Mouse (Mus musculus) large intestine, adult 2 months (tissue): ENCODE results near the gene Zfp217. TPM values are rescaled to one million over a fixed set of nuclear protein-coding genes. Genes with fewer than 3 reads are reported as not detected.
"Not testable (repeated sequence)": the region's sequence is repeated elsewhere in the genome, so short reads cannot be mapped to it uniquely, and the experiment has no call there.

Source experiments
- DNase-seq: peaks from one replicate; pipeline ENCODE4 v3.0.0-alpha.2; 2012; ENCODE audit warnings: low read depth, low spot score
- WGBS: fragments of 180-500 bp; shearing (Covaris S2); methylation state at CpG from one replicate; pipeline ENCODE4 v1.1.7; 2018; 5-methylcytosine and 5-hydroxymethylcytosine counted together
- polyA plus RNA-seq: library from polyadenylated mRNA; depleted of rRNA; stranded (reverse); fragments of >200 nt; gene quantifications from 2 replicates; pipeline ENCODE4 v1.2.3, GENCODE M21; 2012; rRNA removed

Gene Zfp217
- polyA plus RNA-seq = 8.7 and 15.9 TPM in 2 replicates

GRCm38 (mm10) chr2:170147661-170148153, at the start of gene Zfp217:
Zfp217 (minus strand) TSS chr2:170148103.
- DNase-seq = no peak
- 14% methylated on average over 14 of the region's 14 CpGs for WGBS

DNA sequence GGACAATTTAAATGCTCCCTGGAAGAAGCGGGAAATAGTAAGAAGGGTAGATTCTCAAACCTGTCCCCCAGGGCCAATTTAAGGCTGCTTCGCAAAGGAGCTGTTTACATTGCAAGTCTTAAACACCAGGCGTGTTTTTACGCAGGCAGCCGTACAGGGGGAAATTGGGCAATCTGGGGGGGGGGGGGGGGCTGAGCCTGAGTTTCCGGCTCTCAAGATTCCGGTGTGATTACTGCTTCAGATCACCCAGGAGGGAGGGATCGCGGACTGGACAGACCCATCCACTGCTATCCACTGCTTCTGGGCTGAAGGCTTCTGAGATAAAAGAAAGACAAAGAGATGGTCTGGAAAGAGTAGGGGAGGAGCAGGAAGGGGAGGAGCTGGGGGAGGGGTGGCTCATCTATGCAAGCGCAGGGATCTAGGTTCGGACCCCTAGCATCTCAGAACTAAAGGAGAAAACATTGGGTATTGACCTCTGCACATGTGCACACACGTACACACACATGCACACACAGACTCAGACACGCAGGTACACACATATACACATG, 47.7 kb upstream of the Zfp217 start:
- 58% methylated on average over 13 of the region's 13 CpGs for WGBS

GRCm38 (mm10) chr2:170194845-170195244, 46.9 kb upstream of the Zfp217 start:
- DNase-seq = no peak
- WGBS = 97% methylated on average over 12 of the region's 12 CpGs

More for the DNA sequence above, 47.7 kb upstream of the Zfp217 start:
- no peak for DNase-seq

- DNase-seq = no peak
- WGBS = 27% methylated on average over 6 of the region's 6 CpGs
Measured at GRCm38 (mm10) chr2:170193850-170194249, 45.9 kb upstream of the Zfp217 start.

DNA sequence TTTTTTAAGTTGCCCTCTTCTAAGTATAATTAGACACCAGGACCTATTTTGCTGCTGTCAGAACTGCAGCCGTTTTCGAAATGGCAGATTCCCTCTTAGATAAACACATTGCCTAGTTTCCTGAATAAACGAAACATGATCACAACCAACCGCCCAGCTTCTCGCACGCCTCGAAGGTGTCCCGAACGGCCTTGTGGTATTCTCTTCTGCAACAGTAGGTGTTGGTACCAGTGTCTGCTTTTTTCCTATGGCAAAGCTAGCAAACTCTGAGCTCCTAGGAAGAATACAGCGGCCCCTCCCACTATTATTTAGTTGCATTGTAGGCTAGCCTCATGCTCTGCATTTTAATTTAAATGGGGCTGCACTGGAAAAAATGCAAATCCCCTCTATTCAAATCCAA, 45.3 kb upstream of the Zfp217 start:
- no peak for DNase-seq
- WGBS = 9% methylated on average over 10 of the region's 10 CpGs

DNA sequence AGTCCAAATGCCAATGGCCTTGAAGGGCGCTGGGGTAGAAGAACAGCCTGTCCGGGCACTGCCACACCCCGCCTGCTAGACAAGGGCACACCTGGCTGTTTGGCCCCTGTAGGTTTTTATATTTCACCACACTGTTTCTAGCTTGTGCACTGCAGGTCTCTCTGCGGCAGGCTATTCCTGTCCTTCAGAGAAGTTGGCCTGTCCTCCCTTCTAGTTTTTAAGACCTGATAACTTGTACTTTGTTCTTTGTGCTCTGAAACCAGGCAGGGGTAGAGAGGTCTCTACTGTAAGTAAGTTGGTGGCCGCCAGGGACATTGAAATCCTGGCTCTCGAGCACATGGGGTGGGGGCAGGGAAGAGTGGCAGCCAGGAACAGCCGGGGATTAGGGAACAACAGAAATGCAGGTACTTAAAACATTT, 44.8 kb upstream of the Zfp217 start:
- DNase-seq = no peak
- WGBS = 23% methylated on average over 7 of the region's 7 CpGs

- WGBS = 38% methylated on average over 7 of the region's 7 CpGs
- no peak for DNase-seq
Measured at GRCm38 (mm10) chr2:170188721-170189120, 40.8 kb upstream of the Zfp217 start.

DNA sequence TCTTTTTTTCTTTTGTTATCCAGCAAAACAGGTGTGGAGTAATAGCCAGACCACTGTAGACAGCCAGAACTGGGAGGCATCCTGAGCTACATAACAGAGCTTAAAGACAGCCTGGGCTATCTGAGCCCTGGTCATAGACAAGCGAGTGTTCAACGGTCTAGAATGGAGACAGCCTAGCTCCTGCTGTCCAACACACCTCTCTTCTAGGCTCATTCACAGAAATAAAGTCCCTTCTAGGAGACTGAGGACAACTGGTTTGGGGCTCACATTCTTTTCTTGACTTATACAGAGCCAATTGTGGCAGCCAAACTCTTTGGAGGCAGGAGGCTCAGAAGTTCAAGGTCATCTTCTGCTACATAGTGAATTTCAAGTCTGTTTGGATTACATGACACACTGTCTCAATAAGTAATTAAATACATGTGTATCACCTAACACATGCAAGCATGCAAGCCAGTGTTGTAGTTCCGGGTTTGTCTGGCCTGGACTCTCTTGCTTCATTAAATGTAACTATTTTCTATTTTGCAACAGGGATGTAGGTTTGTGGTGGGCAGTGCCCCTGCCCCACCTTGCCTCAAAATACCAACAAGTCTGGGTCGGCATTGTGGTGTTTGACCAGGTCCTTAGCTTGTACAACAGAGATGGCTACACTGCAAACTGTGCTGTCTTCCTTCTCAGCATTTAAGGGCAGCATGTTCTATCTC, 37.4 kb upstream of the Zfp217 start:
- WGBS = 43% methylated on average over 4 of the region's 4 CpGs

DNA sequence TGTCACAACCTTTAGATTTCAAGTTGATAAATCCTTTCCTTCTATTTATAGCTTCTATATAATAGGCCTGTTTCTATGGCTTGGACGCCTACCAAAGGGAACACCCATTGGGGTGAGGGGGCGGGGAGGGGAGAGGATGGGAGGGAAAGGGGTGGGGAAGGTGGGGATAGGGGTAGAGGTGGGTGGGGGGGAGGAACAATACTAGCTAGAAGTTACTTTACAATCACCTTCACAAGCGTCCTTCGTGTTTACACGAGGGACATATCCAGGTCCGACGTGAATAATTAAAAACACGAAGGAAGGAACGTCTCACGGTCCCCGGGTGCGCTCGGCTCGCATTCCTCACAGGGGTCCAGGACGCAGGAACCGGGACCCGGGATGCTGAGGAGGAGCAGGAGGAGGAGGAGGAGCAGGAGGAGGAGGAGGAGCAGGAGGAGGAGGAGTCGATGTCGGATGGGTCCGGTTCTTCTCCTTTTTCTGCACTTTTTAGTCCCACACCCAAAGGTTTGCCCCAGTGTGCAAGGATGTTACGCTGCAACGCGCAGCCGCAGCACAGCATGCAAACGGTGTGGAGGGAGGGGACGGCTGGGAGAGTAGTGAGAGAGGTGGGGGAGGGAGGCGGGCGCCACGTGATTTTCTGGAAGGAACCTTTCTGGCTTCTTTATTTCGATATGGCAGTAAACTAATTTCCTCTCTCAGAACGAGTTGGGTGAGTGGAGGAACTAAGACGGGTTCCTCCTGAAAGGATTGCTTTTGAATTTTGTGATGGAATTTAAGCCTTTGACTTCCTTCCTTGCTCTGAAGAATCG, 36.5 kb upstream of the Zfp217 start:
- WGBS = under 1% methylated on average over 33 of the region's 33 CpGs

More for the DNA sequence above, 37.4 kb upstream of the Zfp217 start:
- DNase-seq = no peak

DNA sequence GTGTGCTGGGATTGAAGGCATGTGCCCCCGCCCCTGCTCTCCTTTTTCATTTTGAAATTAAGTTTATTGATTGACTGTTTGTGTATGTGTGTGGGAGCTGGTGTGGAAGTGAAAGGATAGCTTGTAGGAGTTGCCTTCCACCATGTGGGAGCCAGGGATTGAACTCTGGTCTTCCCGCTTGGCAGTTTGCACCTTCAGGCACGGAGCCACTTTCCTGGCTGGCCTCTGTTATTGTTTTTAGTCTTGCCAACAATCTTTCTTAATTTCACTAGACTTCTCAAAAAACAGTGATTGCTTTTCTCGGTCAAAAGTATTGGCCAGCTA, 35.9 kb upstream of the Zfp217 start:
- no peak for DNase-seq
- WGBS = 27% methylated on average over 4 of the region's 4 CpGs

More for the DNA sequence above, 36.5 kb upstream of the Zfp217 start:
- DNase-seq = no peak

- DNase-seq = no peak
- 95% methylated on average over 6 of the region's 6 CpGs for WGBS
Measured at GRCm38 (mm10) chr2:170181862-170182261, 34.0 kb upstream of the Zfp217 start.

- WGBS = 94% methylated on average over 3 of the region's 3 CpGs
- DNase-seq = not testable (repeated sequence)
Measured at GRCm38 (mm10) chr2:170180769-170181168, 32.9 kb upstream of the Zfp217 start.

DNA sequence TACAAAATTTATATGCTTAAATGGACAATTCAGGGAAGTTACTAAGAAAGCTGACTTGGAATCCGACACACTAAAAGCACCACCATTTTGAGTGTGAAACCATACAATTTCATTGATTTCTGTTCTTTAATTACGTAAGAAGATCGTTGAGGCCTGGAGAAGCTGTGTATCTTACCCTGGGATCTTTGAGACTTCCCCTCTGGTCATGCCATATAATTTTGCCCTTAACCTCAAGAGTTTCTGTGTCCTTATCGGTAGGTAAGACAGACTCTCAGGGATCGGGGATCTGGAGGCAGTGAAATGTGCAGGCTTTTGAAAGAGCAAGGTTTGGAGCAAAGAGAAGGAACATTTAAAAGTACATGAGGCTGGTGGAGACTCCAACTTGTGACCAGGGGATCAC, 31.4 kb upstream of the Zfp217 start:
- 68% methylated on average over 5 of the region's 5 CpGs for WGBS
- no peak for DNase-seq

DNA sequence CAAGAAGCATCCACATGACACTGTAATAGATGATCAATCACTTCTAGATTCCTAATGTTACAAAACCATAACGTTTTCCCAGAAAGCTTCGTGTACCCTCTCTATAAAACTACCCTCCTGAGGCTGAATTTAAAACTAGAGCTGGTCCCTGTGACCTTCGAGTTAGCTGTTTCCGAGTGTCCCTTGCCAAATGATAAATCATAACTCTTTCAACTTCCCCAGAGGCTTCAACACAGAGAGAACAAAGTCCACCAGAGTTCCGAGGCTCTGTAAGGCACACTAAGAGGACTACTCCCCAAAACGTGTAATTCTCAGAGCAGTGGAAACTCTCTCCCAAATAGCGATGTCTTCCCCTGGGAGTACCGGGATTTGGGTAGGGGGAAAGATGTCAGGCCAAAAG, 29.4 kb upstream of the Zfp217 start:
- WGBS = 13% methylated on average over 8 of the region's 8 CpGs
- DNase-seq = no peak

DNA sequence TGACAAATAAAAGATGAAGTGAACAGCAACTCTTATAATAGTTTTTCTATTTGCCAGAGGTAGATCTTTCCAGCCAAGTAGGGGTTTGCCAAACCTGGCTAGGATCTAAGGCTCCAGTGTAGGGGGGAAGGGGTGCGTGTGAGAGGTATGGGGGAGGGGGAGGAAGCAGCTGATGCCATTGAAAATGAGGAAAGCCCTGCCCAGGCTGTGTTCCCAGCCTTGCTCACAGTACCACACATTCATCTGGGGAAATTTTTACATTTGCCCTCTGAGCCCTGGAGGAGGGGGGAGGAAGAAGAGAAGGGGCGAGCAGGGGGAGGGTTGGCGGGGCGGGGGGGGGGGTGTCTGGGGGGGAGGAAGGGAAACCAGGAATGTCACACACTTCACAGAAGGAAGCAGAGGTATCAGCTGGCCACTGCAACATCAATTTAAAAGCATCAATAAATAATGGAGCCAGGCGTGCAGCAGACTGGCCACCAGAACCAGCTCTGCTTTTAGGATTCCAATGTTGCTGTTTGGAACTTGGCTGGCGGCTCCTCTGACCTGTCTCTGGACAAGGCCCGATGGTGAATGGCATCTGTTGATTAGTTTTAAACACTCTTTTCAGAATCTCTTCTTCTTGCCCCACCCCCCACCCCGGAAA, 28.5 kb upstream of the Zfp217 start:
- no peak for DNase-seq
- WGBS = 49% methylated on average over 7 of the region's 8 CpGs

- no peak for DNase-seq
- 60% methylated on average over 7 of the region's 7 CpGs for WGBS
Measured at GRCm38 (mm10) chr2:170175661-170176150, 27.8 kb upstream of the Zfp217 start.

DNA sequence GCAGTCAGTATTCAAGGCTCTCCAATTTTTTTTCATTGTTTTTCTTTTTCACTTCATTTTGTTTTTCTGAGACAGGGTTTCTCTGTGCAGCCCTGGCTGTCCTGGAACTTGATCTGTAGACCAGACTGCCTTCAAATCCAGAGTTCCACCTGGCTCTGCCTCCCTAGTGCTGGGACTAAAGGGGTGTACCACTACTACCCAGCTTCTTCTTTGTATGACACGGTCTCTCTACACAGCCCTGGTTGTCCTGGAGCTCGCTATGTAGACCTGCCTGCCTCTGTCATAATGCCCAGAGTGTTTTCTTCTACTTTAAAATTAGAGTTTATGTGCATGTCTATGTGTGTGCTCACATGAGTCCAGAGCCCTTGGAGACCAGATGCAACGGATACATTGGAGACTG, 27.3 kb upstream of the Zfp217 start:
- no peak for DNase-seq
- WGBS = 88% methylated on average over 3 of the region's 3 CpGs

GRCm38 (mm10) chr2:170169062-170169461, 21.2 kb upstream of the Zfp217 start:
- no peak for DNase-seq

- DNase-seq = no peak
- WGBS = 92% methylated on average over 10 of the region's 10 CpGs
Measured at GRCm38 (mm10) chr2:170165649-170166048, 17.7 kb upstream of the Zfp217 start.
